Mouse (Mus musculus): ENCODE measurements around the gene Fibp.
"Not testable (repeated sequence)": the region's sequence is repeated elsewhere in the genome, so short reads cannot be mapped to it uniquely, and the experiment has no call there.

Fibp gene

DNA sequence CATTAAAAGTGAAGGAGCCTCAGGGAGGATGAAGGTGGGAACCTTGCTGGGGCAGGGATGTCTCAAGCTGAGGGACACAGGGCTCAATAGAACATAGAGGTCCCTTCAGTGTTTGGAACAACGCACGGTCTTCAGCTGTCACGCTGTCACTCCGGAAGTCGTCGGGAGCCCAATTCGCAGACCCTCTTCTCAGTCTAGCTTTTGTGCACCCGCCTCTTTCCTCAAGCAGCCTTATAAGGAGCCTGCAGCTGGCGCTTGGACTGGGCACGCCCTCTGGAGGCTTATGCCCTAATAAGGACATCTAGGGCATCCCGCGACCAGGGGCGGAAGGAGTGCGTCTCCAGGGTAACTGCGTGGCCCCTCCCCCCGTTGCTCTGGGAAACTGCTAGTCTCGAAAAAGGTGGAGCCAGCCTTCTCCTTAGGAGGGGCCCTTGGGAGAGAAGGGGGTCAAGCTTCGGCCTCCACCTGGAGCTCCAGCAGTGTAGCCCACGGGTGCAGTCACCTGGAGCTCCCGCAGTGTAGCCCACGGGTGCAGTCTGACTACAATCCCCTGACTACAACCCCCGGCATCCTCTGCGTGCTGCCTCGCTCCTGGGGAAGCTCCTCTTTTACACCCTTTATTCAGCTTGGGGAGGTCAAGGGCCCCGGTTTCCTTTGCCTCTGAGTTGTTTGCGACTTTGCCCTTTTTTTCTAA is 28.6 kb downstream of the Fibp start:
- peak; percentile 99 for DNase-seq (ENCODE audit: low spot score)

DNA sequence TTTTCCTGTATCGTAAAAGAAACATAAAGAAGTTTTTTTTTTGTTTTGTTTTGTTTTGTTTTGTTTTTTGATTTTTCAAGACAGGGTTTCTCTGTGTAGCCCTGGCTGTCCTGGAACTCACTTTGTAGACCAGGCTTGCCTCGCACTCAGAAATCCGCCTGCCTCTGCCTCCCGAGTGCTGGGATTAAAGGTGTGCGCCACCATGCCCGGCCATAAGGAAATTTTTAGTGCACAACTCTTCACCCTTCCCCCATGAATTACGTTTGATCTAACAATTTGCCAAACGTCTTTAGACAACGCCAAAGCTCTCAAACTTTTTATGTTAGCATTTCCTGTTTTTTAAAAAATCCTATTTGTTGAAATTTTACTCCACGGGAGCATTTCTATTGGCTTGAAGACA is 29.3 kb downstream of the Fibp start:
- DNase-seq (ENCODE audit: low spot score) = not testable (repeated sequence)

DNA sequence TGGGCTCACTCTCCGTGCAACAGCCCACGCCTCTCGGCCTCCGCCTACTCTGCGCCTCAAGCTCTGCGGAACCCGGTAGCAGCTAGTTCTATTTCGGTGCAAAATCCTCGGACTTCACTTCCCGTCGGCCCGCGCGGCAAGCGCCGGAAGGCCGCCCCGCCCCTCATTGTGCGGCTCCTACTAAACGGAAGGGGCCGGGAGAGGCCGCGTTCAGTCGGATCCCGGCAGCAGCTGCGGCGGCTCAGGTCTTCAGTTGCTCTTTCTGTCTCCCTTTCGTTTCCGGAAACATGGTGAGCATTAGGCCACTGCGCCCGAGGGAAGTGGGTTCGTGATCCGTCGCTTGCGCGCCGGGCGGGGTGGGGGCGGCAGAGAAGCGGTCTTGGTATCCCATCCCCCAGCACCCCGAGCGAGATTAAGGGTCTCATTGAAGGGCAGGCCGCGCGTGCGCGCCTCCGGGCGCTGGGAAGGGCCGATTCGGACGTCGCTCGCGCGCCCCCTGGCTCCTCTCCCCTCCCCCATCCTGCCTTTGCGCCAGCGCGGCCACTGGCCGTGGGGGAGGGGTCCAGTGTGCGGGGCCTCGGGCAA is 30.0 kb downstream of the Fibp start, which contains the start of gene Cfl1:
Gene Cfl1, plus strand, starts transcription at position 143 of the 585 bp plus-strand sequence.
- peak; percentile 97 for DNase-seq (ENCODE audit: low spot score)

DNA sequence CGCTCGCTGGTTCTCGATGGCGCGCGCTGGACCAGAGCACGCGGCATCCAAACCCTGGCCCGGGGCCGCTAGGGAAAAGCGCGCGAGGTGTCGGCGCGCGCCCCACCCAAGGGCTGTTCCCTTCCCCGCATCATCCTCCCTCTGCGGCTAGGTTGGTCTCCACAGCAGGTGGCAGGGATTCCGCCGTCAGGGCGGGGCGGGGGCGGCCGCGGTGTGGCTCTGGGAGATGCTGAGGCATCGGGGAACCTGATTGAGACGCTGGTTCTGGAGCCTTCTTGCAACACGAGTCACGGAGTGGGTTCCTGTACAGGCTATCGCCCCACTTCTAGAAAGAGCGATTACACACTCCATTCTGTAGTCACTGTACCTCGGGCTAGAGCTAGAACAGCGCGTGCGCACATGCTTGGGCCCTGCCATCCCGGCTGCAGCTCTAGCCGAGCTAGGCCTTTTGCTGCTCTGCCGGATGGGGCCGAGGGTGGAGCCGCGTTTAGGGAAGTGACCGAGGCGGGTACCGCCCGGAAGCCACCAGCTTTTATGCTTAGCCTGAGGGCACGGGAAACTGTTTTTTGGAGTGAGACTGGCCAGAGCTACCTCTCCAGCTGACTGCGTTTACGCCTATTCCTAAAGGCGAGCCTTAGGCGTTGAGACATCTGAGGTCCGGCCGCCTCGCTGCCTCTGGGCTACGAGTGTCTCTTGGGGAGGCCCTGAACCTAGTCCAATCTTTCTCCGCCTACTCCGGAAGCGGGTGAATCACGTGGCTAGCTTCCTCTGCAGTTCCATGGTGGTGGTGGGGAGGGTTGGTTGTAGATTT is 30.7 kb downstream of the Fibp start:
- DNase-seq (ENCODE audit: low spot score) = peak; percentile 91

DNA sequence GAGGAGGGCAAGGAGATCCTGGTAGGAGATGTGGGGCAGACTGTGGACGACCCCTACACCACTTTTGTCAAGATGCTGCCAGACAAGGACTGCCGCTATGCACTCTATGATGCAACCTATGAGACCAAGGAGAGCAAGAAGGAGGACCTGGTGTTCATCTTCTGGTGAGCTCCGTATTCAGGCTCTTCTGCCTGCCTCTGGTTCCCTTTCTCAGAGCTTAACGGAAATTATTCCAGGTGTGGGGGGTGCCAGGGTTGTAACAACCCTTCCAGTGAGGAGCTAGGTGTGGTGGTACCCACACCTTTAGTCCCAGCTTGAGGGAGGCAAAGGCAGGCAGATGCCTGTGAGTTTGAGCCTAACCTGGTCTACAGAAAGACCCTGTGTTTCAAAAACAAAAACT is 32.2 kb downstream of the Fibp start:
- no peak for DNase-seq (ENCODE audit: low spot score)

DNA sequence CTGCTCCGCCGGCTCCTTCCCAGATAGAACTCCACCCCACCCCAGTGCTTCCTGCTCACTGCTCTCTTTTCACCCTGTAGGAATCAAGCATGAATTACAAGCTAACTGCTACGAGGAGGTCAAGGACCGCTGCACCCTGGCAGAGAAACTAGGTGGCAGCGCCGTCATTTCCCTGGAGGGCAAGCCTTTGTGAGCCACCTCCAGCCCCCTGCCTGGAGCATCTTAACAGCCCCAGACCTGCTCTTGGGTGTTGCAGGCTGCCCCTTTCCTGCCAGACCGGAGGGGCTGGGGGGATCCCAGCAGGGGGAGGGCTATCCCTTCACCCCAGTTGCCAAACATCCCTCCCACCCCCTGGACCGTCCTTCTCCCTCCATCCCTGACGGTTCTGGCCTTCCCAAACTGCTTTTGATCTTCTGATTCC is 32.9 kb downstream of the Fibp start:
- DNase-seq (ENCODE audit: low spot score) = not testable (repeated sequence)

DNA sequence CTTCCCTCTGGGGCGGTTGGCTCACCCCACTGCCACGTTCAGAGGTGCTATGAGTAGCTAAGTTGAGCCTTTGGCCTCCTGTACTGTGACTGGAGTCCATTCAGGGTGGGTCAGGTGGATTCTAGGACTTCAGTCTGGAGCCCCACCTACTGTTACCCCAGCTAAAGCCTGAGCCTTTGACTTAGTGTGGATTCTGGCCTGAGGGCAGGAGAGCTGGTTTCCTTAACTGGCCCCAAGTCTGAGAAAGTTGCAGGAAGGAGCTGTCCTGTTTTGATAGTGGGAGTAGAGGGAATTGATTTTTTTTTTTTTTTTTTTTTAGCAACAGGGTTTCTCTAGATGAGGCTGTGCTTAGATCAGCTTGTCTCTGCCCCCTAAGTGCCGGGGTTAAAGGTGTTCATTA is 33.9 kb downstream of the Fibp start:
- no peak for DNase-seq (ENCODE audit: low spot score)

DNA sequence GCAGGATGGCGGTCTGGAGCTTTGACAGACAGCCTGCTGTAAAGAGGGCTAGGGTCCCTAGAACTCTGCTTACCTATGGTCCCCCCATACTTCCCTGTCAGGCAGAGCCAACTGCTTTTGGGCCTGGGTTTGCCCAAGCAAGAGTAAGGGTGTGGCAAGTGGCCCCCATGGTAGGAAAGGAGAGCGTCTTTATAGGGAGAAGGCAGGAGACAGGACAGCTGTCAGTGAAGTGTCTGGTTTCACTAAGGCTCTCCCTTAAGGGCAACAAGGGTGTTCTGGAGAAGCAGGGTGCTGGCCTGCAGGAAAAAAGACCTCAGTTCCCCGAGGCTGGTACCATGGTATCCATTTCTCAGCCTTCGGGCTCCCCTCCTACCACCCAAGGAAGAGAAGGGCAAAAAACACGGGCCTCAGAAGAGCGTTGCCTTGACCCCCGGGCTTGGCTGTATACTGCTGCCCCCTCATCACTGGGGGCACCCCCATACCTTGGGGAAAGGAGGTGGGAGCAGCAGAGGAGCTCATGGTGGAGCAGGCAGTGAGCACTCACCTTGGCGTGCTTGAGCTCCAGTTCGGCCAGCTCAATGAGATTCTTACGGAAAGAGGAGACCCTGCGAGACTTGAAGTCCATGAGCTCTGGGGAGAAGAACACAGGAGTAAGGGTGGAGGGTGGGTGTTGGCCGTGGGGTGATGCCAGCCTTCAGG is 35.1 kb downstream of the Fibp start:
- DNase-seq (ENCODE audit: low spot score) = no peak

DNA sequence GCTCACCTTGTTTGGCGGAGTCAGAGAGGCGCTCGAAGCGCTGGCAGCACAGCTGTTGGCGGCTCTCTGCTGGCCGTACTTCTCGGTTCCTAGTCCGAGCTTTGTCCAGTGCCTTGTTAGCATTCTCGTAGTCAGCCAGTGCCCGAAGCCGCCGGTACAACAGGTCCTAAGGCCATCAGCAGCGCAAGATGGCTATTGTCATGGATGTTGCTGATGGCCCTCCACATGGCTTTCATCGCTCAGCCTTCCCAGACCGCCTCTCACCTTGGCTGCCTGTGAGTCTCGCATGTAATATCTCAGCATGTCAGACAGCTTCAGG is 35.6 kb downstream of the Fibp start:
- DNase-seq (ENCODE audit: low spot score) = no peak

DNA sequence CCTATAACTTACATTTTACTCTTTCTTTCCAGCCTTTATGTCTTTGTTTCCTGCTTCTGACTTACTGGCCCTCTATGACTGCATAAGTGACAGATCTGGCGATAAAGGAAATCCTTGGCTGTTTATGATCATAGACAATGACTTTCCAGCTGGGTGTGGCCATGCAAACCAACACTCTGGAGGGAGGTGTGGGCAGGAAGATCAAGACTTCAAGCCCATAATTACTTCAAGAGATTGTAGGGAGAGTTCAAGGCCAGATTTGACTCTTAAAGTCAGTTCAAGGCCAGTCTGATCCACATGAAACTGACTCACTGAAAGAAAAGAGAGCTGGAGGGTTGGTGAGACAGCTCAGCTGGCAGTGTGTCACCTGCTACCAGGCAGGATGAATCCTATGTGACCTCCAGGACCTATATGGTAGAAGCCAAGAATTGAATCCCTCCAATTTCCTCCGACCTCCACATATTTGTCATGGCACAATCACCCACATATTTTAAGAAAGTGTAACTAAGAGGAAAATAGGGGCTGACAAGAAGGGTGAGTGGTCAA is 40.0 kb downstream of the Fibp start:
- DNase-seq (ENCODE audit: low spot score) = no peak

DNA sequence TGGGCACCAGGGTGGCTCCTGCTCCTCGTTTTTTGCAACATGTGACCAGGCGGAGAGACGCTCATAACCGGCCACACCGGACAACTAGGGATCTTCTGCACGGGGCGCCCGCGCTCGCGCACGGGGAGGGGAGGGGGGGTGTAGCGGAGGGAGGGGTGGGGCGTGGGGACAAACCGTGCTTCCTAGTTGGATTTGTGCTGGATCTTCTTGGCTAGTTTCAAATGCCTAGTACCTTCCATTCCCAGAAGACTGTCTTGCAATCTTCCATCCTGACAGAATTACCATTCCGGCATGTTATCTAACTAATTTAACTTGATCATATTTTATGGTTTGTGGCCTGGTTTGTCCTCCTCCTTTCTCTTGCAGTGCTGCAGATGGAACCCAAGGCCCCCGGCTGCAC is 43.3 kb downstream of the Fibp start, which contains the start of gene 1700020D05Rik:
Gene 1700020D05Rik, minus strand, starts transcription at position 101 of the 400 bp plus-strand sequence.
- DNase-seq (ENCODE audit: low spot score) = no peak

DNA sequence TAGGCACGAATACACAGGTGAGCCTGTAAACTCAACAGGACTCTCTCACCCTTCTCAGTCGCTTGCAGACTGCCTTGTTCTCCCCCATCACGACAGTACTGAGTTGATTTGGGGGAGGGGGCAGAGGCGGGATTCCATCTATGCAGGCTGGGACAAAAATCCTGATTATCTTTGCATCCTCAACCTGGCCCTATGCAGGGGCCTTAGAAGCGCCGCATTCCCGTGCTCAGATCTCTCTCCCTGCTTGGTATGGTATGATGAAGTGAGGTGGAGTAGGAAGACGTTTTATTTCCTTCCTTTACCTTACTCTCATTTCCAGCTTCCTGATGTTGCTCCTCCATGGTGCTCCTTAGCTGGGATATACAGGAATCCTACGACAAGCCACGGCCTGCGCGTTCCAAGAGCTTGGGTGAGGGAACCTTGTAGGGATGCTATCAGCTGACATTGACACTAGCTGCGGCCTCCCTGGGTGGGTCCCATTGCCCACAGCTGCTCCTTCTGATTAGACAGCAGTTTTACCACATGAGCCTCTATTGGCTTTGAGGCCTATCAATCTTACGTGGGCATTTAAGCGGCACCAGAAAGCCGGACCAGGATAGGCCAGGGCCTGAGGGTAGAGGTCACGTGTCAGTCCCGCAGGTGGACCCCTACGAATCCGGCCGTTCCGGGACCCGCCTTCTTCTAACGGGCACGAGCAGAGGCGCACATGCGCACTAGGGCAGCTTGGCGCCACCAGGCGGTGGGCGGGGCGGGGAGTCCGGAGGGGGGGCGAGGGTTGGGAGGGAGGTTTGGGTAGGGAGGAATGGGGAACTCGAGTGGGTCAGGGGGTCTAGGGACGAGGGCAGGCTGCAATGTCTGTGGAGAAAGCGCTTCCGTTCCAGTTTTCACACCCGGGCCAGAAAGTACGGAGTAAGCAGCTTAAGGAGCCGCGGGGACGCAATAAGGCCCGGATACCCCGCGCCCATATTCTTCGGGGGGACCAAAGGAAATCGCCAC is 49.9 kb downstream of the Fibp start, which contains the start of gene Snx32:
Gene Snx32, minus strand, starts transcription at position 508 of the 996 bp plus-strand sequence.
- peak; percentile 99 for DNase-seq (ENCODE audit: low spot score)

DNA sequence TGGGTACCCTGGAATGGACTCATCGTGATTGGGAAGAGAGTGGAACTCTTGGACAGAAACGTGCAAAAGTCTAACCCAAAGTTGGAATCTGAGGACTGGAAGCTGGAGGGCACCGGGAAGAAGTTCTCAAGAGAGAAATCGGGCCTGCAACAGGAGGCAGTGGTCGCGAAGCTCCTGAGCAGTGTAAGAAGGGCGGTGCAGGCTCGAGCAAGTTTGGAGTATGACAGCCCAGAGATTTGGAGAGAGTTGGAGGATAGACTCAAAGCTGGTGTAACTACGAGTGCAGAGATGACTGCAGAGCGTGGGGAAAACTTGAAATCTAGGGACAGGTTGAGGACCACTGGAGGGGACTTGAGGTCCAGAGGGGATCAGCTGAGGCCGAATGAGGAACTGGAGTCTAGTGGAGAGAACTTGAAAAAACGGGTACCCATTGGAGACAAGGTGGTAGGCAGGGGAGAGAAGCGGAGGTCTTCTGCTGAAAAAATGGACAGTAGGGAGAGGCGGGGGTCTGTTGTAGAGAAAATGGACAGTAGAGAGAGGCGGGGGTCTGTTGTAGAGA is 50.7 kb downstream of the Fibp start:
- DNase-seq (ENCODE audit: low spot score) = no peak

DNA sequence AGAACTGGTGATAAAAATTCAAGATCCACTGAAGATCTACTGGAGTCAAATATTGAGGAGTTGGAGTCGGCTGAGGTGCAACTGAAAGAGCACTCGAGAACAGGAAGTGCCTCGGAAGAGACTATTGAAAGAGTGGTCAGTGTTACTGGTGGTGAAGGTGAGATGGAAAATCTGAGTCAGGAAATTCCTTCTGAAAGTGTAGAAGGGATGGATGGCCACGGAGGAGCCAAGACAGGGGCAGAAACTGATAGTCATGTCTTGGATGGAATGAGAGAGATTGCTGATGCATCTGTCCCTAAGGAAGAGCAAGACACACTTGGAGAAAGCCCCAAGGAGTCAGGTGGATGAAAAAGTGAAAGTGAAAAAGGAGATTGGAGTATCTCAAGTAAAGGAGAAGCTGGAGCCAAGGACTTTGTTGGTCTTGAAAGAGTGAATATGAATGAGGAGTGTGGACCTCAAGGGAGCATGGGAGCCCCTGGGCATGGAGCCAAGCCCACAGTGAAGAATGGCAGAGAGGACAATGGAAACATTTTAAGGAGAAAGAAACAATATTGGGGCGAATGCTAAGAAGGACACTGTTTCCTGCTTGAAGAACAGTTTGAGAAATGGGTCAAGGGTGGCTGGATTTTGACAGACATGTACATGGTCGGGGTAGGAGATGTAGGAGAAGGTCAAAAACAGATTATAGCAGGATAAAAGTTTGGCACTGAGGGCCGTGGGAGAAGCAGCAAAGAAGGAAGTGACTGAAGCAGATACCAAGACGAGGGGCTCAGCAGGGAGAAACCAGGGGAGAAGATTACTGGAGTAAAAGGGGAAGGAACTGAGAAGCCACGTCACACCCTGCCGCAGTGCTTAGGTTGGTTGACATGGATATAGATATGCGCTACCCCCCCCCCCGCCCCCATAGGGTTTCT is 51.9 kb downstream of the Fibp start:
- DNase-seq (ENCODE audit: low spot score) = no peak

DNA sequence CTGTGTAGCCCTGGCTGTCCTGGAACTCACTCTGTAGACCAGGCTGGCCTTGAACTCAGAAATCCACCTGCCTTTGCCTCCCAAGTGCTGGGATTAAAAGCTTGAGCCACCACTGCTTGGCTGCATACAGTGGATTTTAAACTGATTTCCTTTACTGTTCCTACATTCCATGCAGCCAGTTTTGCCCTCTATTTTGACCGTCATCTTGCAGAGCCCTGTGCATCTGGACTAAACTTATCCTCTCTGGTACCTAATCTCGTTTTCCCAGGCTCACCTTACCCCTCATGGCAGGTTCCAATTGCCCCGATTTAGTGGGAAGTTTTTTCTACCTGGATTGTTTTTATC is 52.6 kb downstream of the Fibp start:
- no peak for DNase-seq (ENCODE audit: low spot score)

All from lung, postnatal 25 days (tissue).